Mouse (Mus musculus): ENCODE measurements around the gene Esrrg.

Esrrg gene

GRCm38 (mm10) chr1:188068833-188069232 lies 460.2 kb downstream of the Esrrg start:
- DNase-seq (ENCODE audit: low read depth, low spot score) = no peak

- no peak for DNase-seq (ENCODE audit: low read depth, low spot score)
Observed at GRCm38 (mm10) chr1:188069849-188070248, 461.3 kb downstream of the Esrrg start.

- DNase-seq (ENCODE audit: low read depth, low spot score) = no peak
Observed at GRCm38 (mm10) chr1:188077561-188078195, 469.1 kb downstream of the Esrrg start.

GRCm38 (mm10) chr1:188080261-188080875 lies 471.8 kb downstream of the Esrrg start:
- DNase-seq (ENCODE audit: low read depth, low spot score) = no peak

GRCm38 (mm10) chr1:188082665-188083640 lies 474.4 kb downstream of the Esrrg start:
- DNase-seq (ENCODE audit: low read depth, low spot score) = no peak

GRCm38 (mm10) chr1:188085116-188085879 lies 476.7 kb downstream of the Esrrg start:
- no peak for DNase-seq (ENCODE audit: low read depth, low spot score)

- DNase-seq (ENCODE audit: low read depth, low spot score) = no peak
Observed at GRCm38 (mm10) chr1:188093724-188094123, 485.1 kb downstream of the Esrrg start.

- DNase-seq (ENCODE audit: low read depth, low spot score) = no peak
Observed at GRCm38 (mm10) chr1:188101832-188102231, 493.2 kb downstream of the Esrrg start.

- DNase-seq (ENCODE audit: low read depth, low spot score) = no peak
Observed at GRCm38 (mm10) chr1:188103179-188103578, 494.6 kb downstream of the Esrrg start.

- peak; percentile 4 for DNase-seq (ENCODE audit: low read depth, low spot score)
Observed at GRCm38 (mm10) chr1:188105516-188105915, 496.9 kb downstream of the Esrrg start.

- peak; percentile 2 for DNase-seq (ENCODE audit: low read depth, low spot score)
Observed at GRCm38 (mm10) chr1:188107946-188108345, 499.4 kb downstream of the Esrrg start.

- no peak for DNase-seq (ENCODE audit: low read depth, low spot score)
Observed at GRCm38 (mm10) chr1:188111552-188111951, 503.0 kb downstream of the Esrrg start.

- DNase-seq (ENCODE audit: low read depth, low spot score) = no peak
Observed at GRCm38 (mm10) chr1:188113240-188113639, 504.6 kb downstream of the Esrrg start.

GRCm38 (mm10) chr1:188118125-188118524 lies 509.5 kb downstream of the Esrrg start:
- DNase-seq (ENCODE audit: low read depth, low spot score) = peak; percentile 62

- DNase-seq (ENCODE audit: low read depth, low spot score) = no peak
Observed at GRCm38 (mm10) chr1:188119806-188120205, 511.2 kb downstream of the Esrrg start.

- DNase-seq (ENCODE audit: low read depth, low spot score) = no peak
Observed at GRCm38 (mm10) chr1:188125521-188126021, 517.0 kb downstream of the Esrrg start.

- DNase-seq (ENCODE audit: low read depth, low spot score) = peak; percentile 14
Observed at GRCm38 (mm10) chr1:188136126-188136525, 527.5 kb downstream of the Esrrg start.

GRCm38 (mm10) chr1:188139473-188139872 lies 530.9 kb downstream of the Esrrg start:
- DNase-seq (ENCODE audit: low read depth, low spot score) = no peak

GRCm38 (mm10) chr1:188140221-188140620 lies 531.6 kb downstream of the Esrrg start:
- no peak for DNase-seq (ENCODE audit: low read depth, low spot score)

- no peak for DNase-seq (ENCODE audit: low read depth, low spot score)
Observed at GRCm38 (mm10) chr1:188147381-188148156, 539.0 kb downstream of the Esrrg start.

All from skeletal muscle tissue, adult 2 months (tissue).